Mouse (Mus musculus): ENCODE measurements around the gene Gsc2.

DNA sequence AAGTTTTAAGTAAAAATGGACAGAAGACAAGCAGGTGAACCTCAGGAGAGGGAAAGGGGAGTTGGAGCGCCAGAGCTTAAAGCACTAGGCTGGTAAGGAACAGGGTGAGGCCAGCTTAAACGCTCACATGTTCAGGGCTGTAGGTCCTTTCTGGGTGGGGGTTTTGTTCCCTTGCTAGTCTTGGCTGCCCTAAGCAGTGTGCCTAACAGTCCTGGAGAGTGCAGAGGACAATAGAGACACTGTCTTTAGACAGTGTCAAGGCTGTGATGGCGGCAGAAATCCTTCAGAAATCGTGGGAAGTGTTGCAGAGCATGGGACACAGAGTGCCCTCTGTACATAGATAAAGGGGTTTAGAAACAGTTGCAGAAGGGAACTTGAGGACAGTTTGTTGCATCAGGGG is 35.2 kb upstream of the Gsc2 start:
- TF ChIP-seq POLR2A (IDR thresholded peaks at IDR 0.05; ENCODE audit: control insufficient read depth in 1 of 2, insufficient read depth in 1 of 2, low read depth in 1 of 2, low read length in 2 of 2, poor library complexity in 1 of 2) (no peak), NELFE (IDR thresholded peaks at IDR 0.05; ENCODE audit: low read depth, low read length) (no peak), USF1 (IDR thresholded peaks at IDR 0.05; ENCODE audit: low read depth, low read length) (no peak), EP300 (IDR thresholded peaks at IDR 0.05; ENCODE audit: low read depth in 1 of 2, low read length in 2 of 2) (no peak), MYC (IDR thresholded peaks at IDR 0.05; ENCODE audit: low read depth, low read length) (no peak), CTCF (IDR thresholded peaks at IDR 0.05 in 2 of 3, conservative IDR thresholded peaks at IDR 0.05 in 1 of 3; ENCODE audit: control insufficient read depth in 1 of 3, insufficient read depth in 1 of 3, low read depth in 2 of 3, low read length in 3 of 3, poor library complexity in 1 of 3, severe bottlenecking in 1 of 3) (no peak), KAT2A (conservative IDR thresholded peaks at IDR 0.05; ENCODE audit: low read depth, low read length) (no peak), MXI1 (IDR thresholded peaks at IDR 0.05; ENCODE audit: low read depth, low read length) (no peak), USF2 (IDR thresholded peaks at IDR 0.05; ENCODE audit: borderline replicate concordance in 1 of 2, insufficient read depth in 1 of 2, low read depth in 1 of 2, low read length in 2 of 2) (no peak), GATA1 (IDR thresholded peaks at IDR 0.05; ENCODE audit: low read depth, low read length) (no peak), NRF1 (IDR thresholded peaks at IDR 0.05; ENCODE audit: insufficient read depth, low read depth, low read length, poor library complexity, severe bottlenecking) (no peak)

Measured in MEL (cell line).